Mouse (Mus musculus) spleen, adult 2 months (tissue): Measurements from ENCODE around the gene Spag4. TPM values are rescaled to one million over a fixed set of nuclear protein-coding genes. Genes with fewer than 3 reads are reported as not detected.

Source experiments
- DNase-seq, 2 experiments: peaks; one replicate each; pipeline versions ENCODE4 v3.0.0 to v3.0.0-alpha.2; 2012 to 2021; ENCODE audit warnings: low spot score in 2 of 2, low read depth in 1 of 2
- H3K27ac ChIP-seq: fragments of 200-500 bp; 2 replicates; pipeline ENCODE4 v1.5.1; 2012; ENCODE audit warnings: low read length, inconsistent platforms; ENCODE audit not compliant: insufficient read depth
- H3K27me3 ChIP-seq: fragments of 200-500 bp; 2 replicates; pipeline ENCODE4 v1.6.1; 2012; ENCODE audit warnings: mild to moderate bottlenecking, moderate library complexity, low read length, inconsistent platforms; ENCODE audit not compliant: control insufficient read depth, insufficient read depth
- H3K36me3 ChIP-seq: fragments of 200-500 bp; 2 replicates; pipeline ENCODE4 v1.6.1; 2012; ENCODE audit warnings: mild to moderate bottlenecking, low read length, inconsistent platforms; ENCODE audit not compliant: control insufficient read depth, insufficient read depth
- H3K4me1 ChIP-seq: fragments of 200-500 bp; 2 replicates; pipeline ENCODE4 v1.6.1; 2011; ENCODE audit warnings: inconsistent platforms; ENCODE audit not compliant: control insufficient read depth, insufficient read depth, insufficient read length
- H3K4me3 ChIP-seq: fragments of 200-500 bp; 2 replicates; pipeline ENCODE4 v1.5.1; 2011; ENCODE audit warnings: mild to moderate bottlenecking, inconsistent platforms; ENCODE audit not compliant: insufficient read depth, insufficient read length; ENCODE audit errors: extremely low read depth
- CTCF ChIP-seq: fragments of 200-500 bp; IDR thresholded peaks from 2 replicates; pipeline ENCODE4 v1.5.1; 2011; ENCODE audit warnings: mild to moderate bottlenecking, inconsistent platforms; ENCODE audit not compliant: insufficient read depth, insufficient read length, insufficient replicate concordance; ENCODE audit errors: extremely low read depth
- POLR2A ChIP-seq: fragments of 200-500 bp; IDR thresholded peaks from 2 replicates; pipeline ENCODE4 v1.6.1; 2011; ENCODE audit warnings: low read depth, low read length, inconsistent platforms
- WGBS: fragments of 180-500 bp; shearing (Covaris S2); methylation state at CpG from one replicate; pipeline ENCODE4 v1.1.7; 2018; 5-methylcytosine and 5-hydroxymethylcytosine counted together
- polyA plus RNA-seq: library from polyadenylated mRNA; depleted of rRNA; stranded (reverse); fragments of >200 nt; gene quantifications from 2 replicates; pipeline ENCODE4 v1.2.3, GENCODE M21; 2012

The Spag4 gene
- polyA plus RNA-seq, 1 experiment = 0.74 TPM

DNA sequence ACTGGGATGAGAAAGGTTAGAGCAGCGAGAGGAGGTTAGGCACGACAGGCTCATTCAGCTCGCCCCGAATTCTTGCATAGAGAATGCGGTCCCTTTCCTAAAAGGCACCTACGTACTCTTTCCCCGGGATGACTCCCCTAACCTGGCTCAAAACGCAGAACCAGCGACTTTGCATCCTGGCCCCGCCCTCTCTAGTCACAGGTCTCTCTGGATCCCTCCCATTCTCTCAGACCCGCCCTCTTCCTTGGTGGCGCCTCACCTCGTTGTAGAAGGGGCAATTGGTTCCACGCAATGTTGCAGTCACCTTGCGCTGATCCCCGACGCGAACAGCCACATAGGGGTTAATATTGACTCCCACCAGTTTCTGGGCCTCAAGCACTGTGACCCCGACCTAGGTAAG is 17.0 kb upstream of the Spag4 start:
- H3K4me1 ChIP-seq = peaks cover 6% of the 10 kb centered on the region; the same call in 1 of the 2 replicates
- H3K36me3 ChIP-seq = no peaks in the 10 kb centered on the region
- no peak overlapping the region for H3K27ac ChIP-seq
- no peak for DNase-seq
- H3K4me3 ChIP-seq = no peak overlapping the region
- 20% methylated on average over 19 of the region's 19 CpGs for WGBS
- TF ChIP-seq POLR2A (no peak), CTCF (no peak)
- peaks cover 4% of the 10 kb centered on the region; the same call in 1 of the 2 replicates for H3K27me3 ChIP-seq

DNA sequence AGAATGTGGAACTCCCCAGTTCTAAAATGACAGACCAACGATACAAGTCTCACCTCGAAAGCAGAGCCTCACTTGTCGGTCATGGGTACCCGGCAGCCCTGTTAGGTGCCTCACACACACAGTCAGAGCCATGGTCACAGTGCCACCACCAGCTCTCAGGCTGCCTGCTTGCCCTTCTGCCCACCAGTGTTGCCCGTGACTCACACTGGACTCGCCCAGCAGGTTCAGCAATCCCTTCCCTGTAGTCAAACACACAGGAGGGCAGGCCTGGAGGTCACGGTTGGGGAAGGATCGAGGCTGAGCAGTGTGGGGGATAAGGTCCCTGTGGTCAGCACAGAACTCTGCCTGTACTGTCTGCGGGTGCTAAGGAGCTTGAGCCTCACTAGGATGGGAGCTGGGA is 12.2 kb upstream of the Spag4 start, which contains the start of gene Fer1l4:
Gene Fer1l4 (minus strand): TSS at position 132 of the 400 bp plus-strand sequence.
- Histone ChIP-seq H3K27me3 (peaks cover 3% of the 10 kb centered on the region; the same call in 1 of the 2 replicates), H3K4me3 (no peak within 1 kb of the TSS), H3K36me3 (no peaks in the 10 kb centered on the region), H3K4me1 (peaks cover 3% of the 10 kb centered on the region; the same call in 1 of the 2 replicates), H3K27ac (no peak within 1 kb of the TSS)
- no peak for TF ChIP-seq POLR2A
- TF ChIP-seq CTCF = no peak
- WGBS = 85% methylated on average over 9 of the region's 9 CpGs
- DNase-seq = no peak

DNA sequence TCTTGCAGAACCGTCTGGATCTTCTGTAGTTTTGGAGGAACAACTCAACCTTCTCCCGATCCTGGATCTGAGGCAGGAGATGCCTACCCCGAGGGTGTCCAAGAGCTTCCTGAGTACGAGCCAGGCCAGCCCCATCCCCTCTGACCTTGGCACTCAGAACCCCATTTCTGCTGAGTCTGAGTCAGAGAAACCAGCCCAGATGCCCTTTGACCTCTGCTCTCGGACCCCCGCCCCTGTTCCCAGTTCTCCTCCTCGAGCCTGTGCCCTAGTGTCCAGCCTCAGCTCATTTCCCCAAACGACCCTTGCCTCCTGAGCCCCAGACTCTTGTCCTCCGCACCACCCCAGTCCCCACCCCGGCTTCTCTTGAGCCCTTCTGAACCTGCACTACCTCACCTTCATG is 1.2 kb downstream of the Spag4 start:
- Histone ChIP-seq H3K27ac (no peak overlapping the region), H3K4me3 (peak overlapping the region; percentile 80; the same call in 1 of the 2 replicates), H3K36me3 (no peaks in the 10 kb centered on the region), H3K27me3 (no peaks in the 10 kb centered on the region), H3K4me1 (0 out of 2 replicates have a peak, but pooled peaks cover 3% of the 10 kb centered on the region)
- WGBS = 67% methylated on average over 10 of the region's 10 CpGs
- TF ChIP-seq CTCF = no peak
- TF ChIP-seq POLR2A = no peak
- no peak for DNase-seq

GRCm38 (mm10) chr2:156067916-156068315 is 2.9 kb downstream of the Spag4 start:
- no peak for DNase-seq
- 0 out of 2 replicates have a peak, but pooled peaks cover 3% of the 10 kb centered on the region for H3K4me1 ChIP-seq
- no peak overlapping the region for H3K27ac ChIP-seq
- TF ChIP-seq POLR2A (no peak), CTCF (no peak)
- H3K4me3 ChIP-seq = no peak overlapping the region
- H3K27me3 ChIP-seq = no peaks in the 10 kb centered on the region
- 92% methylated on average over 10 of the region's 10 CpGs for WGBS
- H3K36me3 ChIP-seq = peaks cover 7% of the 10 kb centered on the region

GRCm38 (mm10) chr2:156071236-156071635 is 6.3 kb downstream of the Spag4 start:
- Histone ChIP-seq H3K36me3 (peaks cover 24% of the 10 kb centered on the region), H3K27ac (no peak overlapping the region), H3K27me3 (no peaks in the 10 kb centered on the region), H3K4me1 (no peaks in the 10 kb centered on the region), H3K4me3 (no peak overlapping the region)
- DNase-seq = no peak
- TF ChIP-seq POLR2A = no peak
- TF ChIP-seq CTCF = no peak
- 96% methylated on average over 10 of the region's 10 CpGs for WGBS

GRCm38 (mm10) chr2:156073725-156074124 is 8.8 kb downstream of the Spag4 start:
- Histone ChIP-seq H3K27ac (no peak overlapping the region), H3K36me3 (peaks cover 38% of the 10 kb centered on the region), H3K27me3 (no peaks in the 10 kb centered on the region), H3K4me3 (no peak overlapping the region), H3K4me1 (no peaks in the 10 kb centered on the region)
- TF ChIP-seq POLR2A (no peak), CTCF (no peak)
- no peak for DNase-seq
- 95% methylated on average over 15 of the region's 15 CpGs for WGBS

DNA sequence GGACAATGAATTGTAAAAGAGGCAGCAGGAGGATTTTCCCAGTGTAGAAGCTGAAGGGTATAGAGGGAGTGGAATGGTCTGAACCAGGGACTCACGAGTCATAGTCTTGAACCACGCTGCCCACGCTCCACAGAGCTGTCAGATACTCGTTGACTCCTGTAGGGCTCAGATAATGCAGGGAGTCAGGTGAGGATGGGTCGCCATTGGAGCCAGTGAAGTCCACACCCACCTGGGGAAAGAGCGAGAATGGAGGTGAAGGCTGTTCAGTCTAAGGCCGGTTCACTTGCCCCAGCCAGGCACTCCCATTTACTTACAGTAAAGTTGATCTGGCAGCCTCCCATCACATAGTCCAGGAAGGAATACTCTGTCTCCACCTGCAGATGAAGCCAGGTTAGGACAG is 12.5 kb downstream of the Spag4 start:
- peaks cover 31% of the 10 kb centered on the region for H3K36me3 ChIP-seq

More for the DNA sequence above, 12.5 kb downstream of the Spag4 start:
- DNase-seq = no peak
- TF ChIP-seq CTCF (no peak), POLR2A (no peak)
- H3K27me3 ChIP-seq = no peaks in the 10 kb centered on the region
- no peaks in the 10 kb centered on the region for H3K4me1 ChIP-seq
- H3K27ac ChIP-seq = no peak overlapping the region
- 92% methylated on average over 7 of the region's 7 CpGs for WGBS
- no peak overlapping the region for H3K4me3 ChIP-seq
